Mouse (Mus musculus) thymus, adult 2 months (tissue): ENCODE measurements around the gene Rhbdl3. TPM values are rescaled to one million over a fixed set of nuclear protein-coding genes. Genes with fewer than 3 reads are reported as not detected.
A peak's percentile ranks its signal among the peaks of the same experiment; 100 is the strongest.
"Not testable (repeated sequence)": the region's sequence is repeated elsewhere in the genome, so short reads cannot be mapped to it uniquely, and the experiment has no call there.

ENCODE experiments used
- DNase-seq: peaks from one replicate; pipeline ENCODE4 v3.0.0; 2021
- H3K27ac ChIP-seq: fragments of 200-500 bp; 2 replicates; pipeline ENCODE4 v1.5.1; 2012; ENCODE audit warnings: low read length, control low read depth; ENCODE audit not compliant: control insufficient read depth, insufficient read depth
- H3K27me3 ChIP-seq: fragments of 200-500 bp; 2 replicates; pipeline ENCODE4 v1.6.1; 2012; ENCODE audit warnings: mild to moderate bottlenecking, low read length, moderate library complexity, mixed read lengths; ENCODE audit not compliant: control insufficient read depth, insufficient read depth
- H3K36me3 ChIP-seq: fragments of 200-500 bp; 2 replicates; pipeline ENCODE4 v1.6.1; 2012; ENCODE audit warnings: mild to moderate bottlenecking, low read length, moderate library complexity; ENCODE audit not compliant: control insufficient read depth, insufficient read depth
- H3K4me1 ChIP-seq: fragments of 200-500 bp; replicated peaks from 2 replicates; pipeline ENCODE4 v1.6.1; 2012; ENCODE audit warnings: low read length; ENCODE audit not compliant: control insufficient read depth, insufficient read depth
- H3K4me3 ChIP-seq: fragments of 200-500 bp; 2 replicates; pipeline ENCODE4 v1.5.1; 2012; ENCODE audit warnings: mild to moderate bottlenecking, low read length, control low read depth, moderate library complexity; ENCODE audit not compliant: control insufficient read depth, insufficient read depth
- CTCF ChIP-seq: fragments of 200-500 bp; IDR thresholded peaks from 2 replicates; pipeline ENCODE4 v1.5.1; 2012; ENCODE audit warnings: mild to moderate bottlenecking, control low read depth, low read length, moderate library complexity, borderline replicate concordance; ENCODE audit not compliant: control insufficient read depth, poor library complexity, insufficient read depth; ENCODE audit errors: extremely low read depth
- POLR2A ChIP-seq: fragments of 200-500 bp; IDR thresholded peaks from 2 replicates; pipeline ENCODE4 v1.6.1; 2012; ENCODE audit warnings: mild to moderate bottlenecking, low read length, control low read depth, moderate library complexity; ENCODE audit not compliant: control insufficient read depth, poor library complexity, insufficient read depth; ENCODE audit errors: extremely low read depth
- WGBS: fragments of 180-500 bp; shearing (Covaris S2); methylation state at CpG from one replicate; pipeline ENCODE4 v1.1.7; 2018; 5-methylcytosine and 5-hydroxymethylcytosine counted together
- polyA plus RNA-seq: library from polyadenylated mRNA; depleted of rRNA; stranded (reverse); fragments of >200 nt; gene quantifications from 2 replicates; pipeline ENCODE4 v1.2.3, GENCODE M21; 2012

The Rhbdl3 gene
- polyA plus RNA-seq, 1 experiment, result 9.6 TPM

DNA sequence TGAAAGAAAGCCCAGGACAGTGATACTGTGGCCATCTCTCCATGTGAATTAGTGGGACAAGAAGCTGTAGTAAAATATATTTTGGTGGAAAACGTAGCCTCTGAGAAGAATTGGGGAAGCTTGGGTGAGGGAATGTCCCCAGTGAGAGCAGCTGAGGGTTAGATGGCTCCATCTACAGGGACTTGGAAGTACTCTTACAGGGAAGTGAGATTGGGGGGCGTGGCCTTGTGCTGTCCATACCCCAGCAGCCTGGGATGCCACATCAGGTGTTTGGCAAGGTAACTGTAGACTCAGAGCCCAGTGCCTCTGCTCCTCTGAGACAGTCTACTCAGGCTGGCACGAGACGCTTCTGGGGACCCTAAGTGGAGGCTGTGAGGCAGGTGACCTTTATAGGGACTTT, 54.1 kb downstream of the Rhbdl3 start:
- H3K27me3 ChIP-seq, result no peaks in the 10 kb centered on the region
- DNase-seq, result no peak
- TF ChIP-seq CTCF, result no peak
- no peak for TF ChIP-seq POLR2A
- no peak overlapping the region for H3K4me3 ChIP-seq
- WGBS, result 46% methylated on average over 4 of the region's 4 CpGs
- H3K36me3 ChIP-seq, result no peaks in the 10 kb centered on the region
- H3K27ac ChIP-seq, result no peak overlapping the region
- H3K4me1 ChIP-seq, result no peaks in the 10 kb centered on the region

DNA sequence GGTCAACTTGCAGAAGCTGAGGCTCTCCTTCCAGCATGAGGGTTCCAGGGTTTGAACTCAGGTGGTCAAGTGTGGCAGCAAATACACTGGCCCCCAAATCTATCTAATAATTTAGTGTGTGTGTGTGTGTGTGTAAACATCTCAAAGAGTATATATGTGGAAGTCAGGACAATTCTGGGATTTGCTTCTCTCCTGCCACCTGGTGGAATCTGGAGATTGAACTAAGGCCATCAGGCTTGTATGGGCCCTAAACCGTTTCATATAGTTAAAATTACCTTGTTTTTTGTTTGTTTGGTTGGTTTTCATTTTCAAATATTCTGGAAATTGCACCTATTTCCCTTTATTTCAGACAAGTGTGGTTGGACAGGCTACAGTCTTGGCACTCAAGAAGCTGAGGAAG, 68.2 kb downstream of the Rhbdl3 start:
- no peak for DNase-seq
- Histone ChIP-seq H3K4me1 (no peaks in the 10 kb centered on the region), H3K4me3 (no peak overlapping the region), H3K27ac (no peak overlapping the region), H3K36me3 (peaks cover 18% of the 10 kb centered on the region), H3K27me3 (no peaks in the 10 kb centered on the region)
- 100% methylated on average over 1 of the region's 1 CpGs for WGBS
- no peak for TF ChIP-seq CTCF
- no peak for TF ChIP-seq POLR2A

DNA sequence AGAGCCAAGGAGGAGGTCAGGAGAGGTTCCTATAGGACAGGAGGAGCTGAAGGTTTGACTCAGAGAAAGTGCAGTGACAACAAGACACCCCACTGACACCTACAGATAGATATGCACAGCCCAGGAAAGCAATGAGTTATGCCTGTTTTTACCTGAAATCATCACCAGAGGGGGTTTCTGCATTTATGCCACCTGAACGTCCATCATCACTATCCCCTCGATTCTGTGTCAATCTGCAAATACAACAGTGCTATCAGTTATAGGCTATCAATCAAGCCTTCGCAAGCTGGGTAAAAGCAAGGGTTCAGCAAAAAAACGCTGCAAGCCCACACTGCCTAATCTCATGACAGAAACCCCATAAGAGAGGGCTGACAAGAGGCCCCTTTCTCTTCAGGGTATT, 75.9 kb downstream of the Rhbdl3 start:
- Histone ChIP-seq H3K36me3 (peaks cover 8% of the 10 kb centered on the region; the same call in 1 of the 2 replicates), H3K27me3 (no peaks in the 10 kb centered on the region), H3K4me3 (no peak overlapping the region), H3K4me1 (no peaks in the 10 kb centered on the region), H3K27ac (no peak overlapping the region)
- TF ChIP-seq CTCF, result no peak
- TF ChIP-seq POLR2A, result no peak
- WGBS, result 59% methylated on average over 4 of the region's 4 CpGs
- peak; percentile 29 for DNase-seq

DNA sequence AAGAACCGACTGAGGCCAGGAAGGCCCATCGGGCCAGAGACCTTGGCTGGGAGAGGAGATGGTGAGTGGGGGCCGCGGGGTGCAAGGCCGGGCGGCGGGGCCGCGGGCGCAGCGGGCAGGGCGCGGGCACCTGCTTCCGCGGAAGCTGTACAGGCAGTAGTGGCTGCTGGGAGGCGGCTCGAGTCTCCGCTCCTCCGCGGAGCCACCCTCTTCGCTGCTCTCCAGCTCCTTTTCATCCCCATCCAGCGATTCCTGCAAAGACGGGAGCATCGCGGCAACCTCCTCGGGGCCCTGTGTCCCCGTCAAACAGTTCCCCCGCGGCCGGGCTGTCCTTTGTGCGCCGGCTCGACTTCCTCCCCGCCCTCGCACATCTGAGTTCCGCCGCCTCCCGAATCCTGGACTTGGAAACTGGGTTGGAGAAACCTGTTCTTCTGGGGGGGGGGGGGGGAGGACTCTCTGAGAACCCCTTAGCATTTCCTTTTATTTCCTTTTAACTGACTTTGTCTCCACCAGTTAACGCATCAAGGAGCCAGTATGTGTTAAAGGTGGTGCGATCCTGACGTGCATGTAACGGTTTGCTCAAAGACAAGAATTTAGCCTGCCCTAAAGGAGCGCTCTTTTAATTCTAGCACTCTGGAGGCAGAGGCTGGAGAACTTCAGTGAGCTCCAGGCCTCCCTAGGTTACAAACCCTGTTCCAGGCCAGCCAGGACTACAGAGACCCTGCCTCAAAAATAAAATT, 77.2 kb downstream of the Rhbdl3 start, which contains the start of gene 5730455P16Rik:
5730455P16Rik (minus strand) TSS at position 323 of the 740 bp plus-strand sequence.
- Histone ChIP-seq H3K4me1 (no peaks in the 10 kb centered on the region), H3K27ac (no peak within 1 kb of the TSS), H3K36me3 (peaks cover 8% of the 10 kb centered on the region; the same call in 1 of the 2 replicates), H3K4me3 (peak within 1 kb of the TSS; percentile 96), H3K27me3 (no peaks in the 10 kb centered on the region)
- peak; percentile 73 for DNase-seq
- under 1% methylated on average over 42 of the region's 43 CpGs for WGBS
- TF ChIP-seq CTCF, result no peak
- TF ChIP-seq POLR2A, result no peak; the same call in 1 of the 2 replicates

DNA sequence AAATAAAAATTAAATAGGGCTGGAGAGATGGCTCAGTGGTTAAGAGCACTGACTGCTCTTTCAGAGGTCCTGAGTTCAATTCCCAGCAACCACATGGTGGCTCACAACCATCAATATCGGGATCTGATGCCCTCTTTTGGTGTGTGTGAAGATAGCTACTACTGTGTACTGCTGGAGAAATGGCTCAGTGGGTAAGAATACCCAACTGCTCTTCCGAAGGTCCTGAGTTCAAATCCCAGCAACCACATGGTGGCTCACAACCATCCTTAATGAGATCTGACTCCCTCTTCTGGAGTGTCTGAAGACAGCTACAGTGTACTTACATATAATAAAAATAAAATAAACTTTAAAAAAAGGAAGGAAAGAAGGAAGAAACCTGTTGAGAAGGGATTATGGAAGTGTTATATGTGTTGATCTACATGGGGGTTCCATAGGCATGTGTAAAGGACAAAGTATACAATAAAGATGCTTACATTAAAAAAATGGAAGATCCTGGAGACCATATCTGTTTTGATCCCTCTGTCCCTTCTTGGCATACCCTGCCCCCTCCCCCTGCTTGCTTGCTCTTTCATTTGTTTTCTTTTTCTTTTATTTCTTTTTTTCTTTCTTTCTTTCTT, 77.8 kb downstream of the Rhbdl3 start:
- WGBS, result 64% methylated on average over 2 of the region's 2 CpGs
- H3K36me3 ChIP-seq, DNase-seq, H3K27me3 ChIP-seq, H3K4me3 ChIP-seq, H3K4me1 ChIP-seq, H3K27ac ChIP-seq: not testable (repeated sequence)

DNA sequence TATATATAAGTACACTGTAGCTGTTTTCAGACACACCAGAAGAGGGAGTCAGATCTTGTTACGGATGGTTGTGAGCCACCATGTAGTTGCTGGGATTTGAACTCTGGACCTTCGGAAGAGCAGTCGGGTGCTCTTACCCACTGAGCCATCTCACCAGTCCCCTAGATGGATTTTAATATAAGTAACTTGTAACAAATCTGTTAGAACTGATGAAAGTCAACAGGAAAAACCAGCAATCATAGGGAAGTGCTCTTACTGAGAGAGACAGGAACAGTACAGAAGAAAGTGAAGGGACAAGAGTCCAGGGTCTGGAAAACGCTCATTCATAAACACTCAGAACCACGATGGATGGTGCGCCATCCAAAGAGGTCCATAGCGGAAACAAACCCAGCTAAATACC, 78.5 kb downstream of the Rhbdl3 start:
- H3K27me3 ChIP-seq, result not testable (repeated sequence)

DNA sequence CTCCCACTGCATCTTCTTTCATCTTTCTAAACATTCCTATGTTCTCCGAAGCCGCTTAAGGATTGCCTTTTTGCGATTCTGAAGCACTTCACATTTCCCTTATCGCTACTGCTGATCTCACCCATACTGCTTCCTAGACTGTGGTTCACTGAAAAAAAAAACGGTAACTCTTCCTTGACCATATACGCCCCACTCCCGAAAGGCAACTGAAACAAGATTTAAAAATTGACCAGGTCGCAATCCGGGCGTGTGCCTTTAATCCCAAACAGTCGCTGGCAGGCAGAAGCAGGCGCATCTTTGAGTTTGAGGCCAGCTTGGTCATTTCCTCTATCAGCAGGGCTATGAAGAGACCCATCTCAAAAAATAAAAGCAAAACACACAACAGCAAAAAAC, 81.9 kb downstream of the Rhbdl3 start:
- H3K4me3 ChIP-seq, result peak overlapping the region; percentile 79
- H3K27ac ChIP-seq, result peak overlapping the region; percentile 79
- peaks cover 9% of the 10 kb centered on the region for H3K4me1 ChIP-seq
- TF ChIP-seq CTCF, result no peak
- peaks cover 16% of the 10 kb centered on the region for H3K36me3 ChIP-seq
- H3K27me3 ChIP-seq, result no peaks in the 10 kb centered on the region
- peak; percentile 37 for DNase-seq
- under 1% methylated on average over 12 of the region's 12 CpGs for WGBS

More for the DNA sequence above, 78.5 kb downstream of the Rhbdl3 start:
- H3K4me3 ChIP-seq, H3K4me1 ChIP-seq, H3K36me3 ChIP-seq, H3K27ac ChIP-seq, DNase-seq: not testable (repeated sequence)
- WGBS, result 95% methylated on average over 7 of the region's 7 CpGs
